Mouse (Mus musculus) kidney, adult 2 months (tissue): ENCODE data around the gene Imp3.

Experiments used
- CTCF ChIP-seq: fragments of 200-500 bp; conservative IDR thresholded peaks from 2 replicates; pipeline ENCODE4 v1.5.1; 2011; ENCODE audit warnings: low read depth, mild to moderate bottlenecking, control low read depth, low read length, moderate library complexity, mixed read lengths; ENCODE audit not compliant: insufficient read depth, insufficient read length
- POLR2A ChIP-seq: fragments of 200-500 bp; IDR thresholded peaks from one replicate; pipeline ENCODE4 v1.6.1; 2011; ENCODE audit warnings: low read depth, low read length, control low read depth

DNA sequence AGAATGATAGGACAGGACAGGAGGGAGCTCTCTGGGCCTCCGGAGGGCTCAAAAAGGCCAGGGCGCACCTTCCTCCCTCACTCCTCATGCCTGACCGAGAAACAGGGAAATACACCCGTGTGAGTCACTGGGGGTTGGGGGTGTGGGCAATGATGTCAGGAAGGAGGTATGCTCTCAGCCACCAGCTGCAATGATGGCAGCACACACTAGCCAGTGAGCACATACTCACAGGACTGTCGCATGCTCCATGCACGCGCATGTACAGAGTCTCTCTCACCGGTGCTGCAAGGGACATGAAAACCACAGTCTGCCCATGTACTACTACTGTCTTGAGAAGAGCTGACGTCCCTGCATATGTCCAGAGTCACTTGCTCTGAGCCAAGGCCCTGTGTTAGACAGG, 29.7 kb upstream of the Imp3 start:
- TF ChIP-seq POLR2A (no peak), CTCF (no peak)
